Mouse (Mus musculus) forebrain, embryonic 11.5 days (tissue): ENCODE results near the gene Glis1. TPM values are rescaled to one million over a fixed set of nuclear protein-coding genes. Genes with fewer than 3 reads are reported as not detected.

Source experiments
- ATAC-seq: fragments of 200-750 bp; cut with Nextera tagmentation; replicated peaks from 2 replicates; pipeline ENCODE4 v1.8.0; 2017; ENCODE audit warnings: moderate TSS enrichment; ENCODE audit not compliant: low FRiP score
- DNase-seq: peaks from one replicate; pipeline ENCODE4 v3.0.0-alpha.2; 2017; ENCODE audit warnings: low spot score
- H3K27ac ChIP-seq: fragments of 300-500 bp; sonication (generic); 2 replicates; pipeline ENCODE4 v1.5.1; 2014; ENCODE audit warnings: low read depth, low read length
- H3K27me3 ChIP-seq: fragments of 300-500 bp; sonication (generic); 2 replicates; pipeline ENCODE4 v1.6.1; 2014; ENCODE audit warnings: mild to moderate bottlenecking, low read length, mixed read lengths; ENCODE audit not compliant: control insufficient read depth, insufficient read depth
- H3K36me3 ChIP-seq: fragments of 300-500 bp; sonication (generic); 2 replicates; pipeline ENCODE4 v1.6.1; 2014; ENCODE audit warnings: mild to moderate bottlenecking, low read length, moderate library complexity, mixed read lengths; ENCODE audit not compliant: control insufficient read depth, insufficient read depth
- H3K4me1 ChIP-seq: fragments of 300-500 bp; sonication (generic); replicated peaks from 2 replicates; pipeline ENCODE4 v1.6.1; 2014; ENCODE audit warnings: low read length, mixed read lengths; ENCODE audit not compliant: control insufficient read depth, insufficient read depth
- H3K4me2 ChIP-seq: fragments of 300-500 bp; sonication (generic); 2 replicates; pipeline ENCODE4 v1.6.1; 2014; ENCODE audit warnings: low read depth, mild to moderate bottlenecking, low read length, moderate library complexity, mixed read lengths; ENCODE audit not compliant: severe bottlenecking
- H3K4me3 ChIP-seq: fragments of 300-500 bp; sonication (generic); 2 replicates; pipeline ENCODE4 v1.5.1; 2014; ENCODE audit warnings: low read depth, low read length
- H3K9ac ChIP-seq: fragments of 300-500 bp; sonication (generic); 2 replicates; pipeline ENCODE4 v1.6.1; 2014; ENCODE audit warnings: low read length
- H3K9me3 ChIP-seq: fragments of 300-500 bp; sonication (generic); 2 replicates; pipeline ENCODE4 v1.6.1; 2016; ENCODE audit warnings: low read length, mixed read lengths; ENCODE audit not compliant: control insufficient read depth
- WGBS: fragments of 180-500 bp; shearing (Covaris S2); extraction: QIAGEN DNeasy Blood & Tissue Kit; methylation state at CpG from one replicate; pipeline ENCODE4 v1.1.7; 2014; 5-methylcytosine and 5-hydroxymethylcytosine counted together
- polyA plus RNA-seq: library from polyadenylated mRNA; unstranded; fragments of >200 nt; fragmentation: Nextera tagmentation; extraction: Ambion mirVana; gene quantifications from 2 replicates; pipeline ENCODE4 v1.2.1, GENCODE M21; 2014

The Glis1 gene
- polyA plus RNA-seq, 1 experiment from 2014 or later, result 5.5 TPM

DNA sequence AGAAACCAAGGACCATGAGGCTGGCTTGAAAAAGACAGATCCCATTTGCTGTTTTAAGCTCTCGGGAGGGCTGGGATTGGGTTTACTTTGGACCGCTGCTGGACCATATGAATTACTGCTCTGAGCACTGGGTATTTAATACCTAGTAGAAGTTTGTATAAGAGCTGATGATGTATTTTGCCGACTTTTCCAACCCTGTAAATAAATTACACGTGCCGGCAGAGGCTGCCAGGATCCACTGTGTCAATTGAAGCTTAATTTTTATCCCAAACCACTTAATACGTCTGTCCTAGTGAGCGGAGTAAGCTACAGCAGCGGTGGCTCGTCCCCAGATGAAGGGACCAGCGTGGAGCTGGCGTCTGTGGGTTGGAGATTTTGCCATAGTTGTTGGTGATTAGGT is 7.9 kb downstream of the Glis1 start:
- 68% methylated on average over 11 of the region's 11 CpGs for WGBS
- H3K4me2 ChIP-seq, result no peak overlapping the region
- DNase-seq (no peak), ATAC-seq (no peak)
- peaks cover 7% of the 10 kb centered on the region; the same call in 1 of the 2 replicates for H3K4me1 ChIP-seq
- no peaks in the 10 kb centered on the region for H3K36me3 ChIP-seq
- H3K27ac ChIP-seq, result no peak overlapping the region
- H3K27me3 ChIP-seq, result peaks cover 12% of the 10 kb centered on the region; the same call in 1 of the 2 replicates
- no peaks in the 10 kb centered on the region for H3K9me3 ChIP-seq
- no peak overlapping the region for H3K4me3 ChIP-seq
- H3K9ac ChIP-seq, result no peak overlapping the region

DNA sequence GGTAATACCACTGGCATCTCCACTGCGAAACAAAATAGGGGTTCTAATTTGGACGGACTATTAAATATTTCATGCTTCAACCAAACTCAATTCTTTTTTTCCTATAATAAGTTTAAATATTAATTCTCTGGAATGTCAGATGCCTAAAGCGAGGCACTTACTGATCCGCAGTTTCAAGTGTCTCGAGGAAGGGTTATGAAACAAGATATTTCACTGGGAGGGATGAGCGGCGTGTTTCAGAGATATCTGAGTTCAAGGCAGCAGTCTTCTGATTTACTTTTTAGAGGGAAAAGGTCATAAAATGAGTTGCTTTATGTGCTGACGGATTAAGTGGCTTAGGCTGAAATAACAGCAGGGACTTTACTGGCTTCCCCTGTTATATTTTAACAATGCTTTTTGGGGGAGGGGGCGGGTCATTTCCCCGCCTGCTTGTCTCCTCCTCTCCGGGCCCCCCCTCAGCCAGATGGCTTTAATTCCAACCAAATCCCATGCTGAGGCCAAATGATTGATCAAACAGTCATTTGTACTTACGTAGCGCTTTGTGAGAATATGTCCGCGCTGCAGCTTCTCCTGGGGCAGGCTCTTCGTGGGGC is 8.6 kb downstream of the Glis1 start:
- Histone ChIP-seq H3K9ac (no peak overlapping the region), H3K9me3 (no peaks in the 10 kb centered on the region), H3K27ac (no peak overlapping the region), H3K4me2 (no peak overlapping the region), H3K4me3 (no peak overlapping the region), H3K36me3 (no peaks in the 10 kb centered on the region), H3K4me1 (peaks cover 7% of the 10 kb centered on the region; the same call in 1 of the 2 replicates), H3K27me3 (peaks cover 7% of the 10 kb centered on the region; the same call in 1 of the 2 replicates)
- ATAC-seq (no peak), DNase-seq (no peak)
- WGBS, result 32% methylated on average over 16 of the region's 16 CpGs

DNA sequence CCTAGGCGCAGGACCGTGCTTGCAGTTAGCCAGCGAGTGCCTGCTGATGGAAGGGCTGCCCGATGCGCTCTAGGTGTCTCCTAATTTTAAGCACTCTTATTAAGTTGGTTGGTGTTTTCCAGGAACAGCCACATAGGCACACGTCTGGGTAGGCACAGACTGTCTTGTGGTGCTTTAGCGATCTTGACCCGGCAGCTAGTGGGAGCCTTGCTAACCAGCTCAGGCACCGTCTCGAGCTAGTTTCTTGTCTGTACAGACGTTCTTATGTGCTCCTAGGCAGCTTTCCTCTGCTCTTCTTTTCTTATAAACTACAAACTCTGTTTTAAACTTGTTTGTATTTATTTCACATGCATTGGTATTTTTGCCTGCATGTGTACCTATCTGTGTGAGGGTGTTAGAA is 9.2 kb downstream of the Glis1 start:
- Histone ChIP-seq H3K4me2 (no peak overlapping the region), H3K4me3 (no peak overlapping the region), H3K9me3 (no peaks in the 10 kb centered on the region), H3K9ac (no peak overlapping the region), H3K36me3 (no peaks in the 10 kb centered on the region), H3K27me3 (peaks cover 6% of the 10 kb centered on the region; the same call in 1 of the 2 replicates), H3K27ac (no peak overlapping the region), H3K4me1 (peaks cover 7% of the 10 kb centered on the region; the same call in 1 of the 2 replicates)
- no peak for DNase-seq
- 46% methylated on average over 11 of the region's 11 CpGs for whole genome bisulfite sequencing
- no peak for ATAC-seq

DNA sequence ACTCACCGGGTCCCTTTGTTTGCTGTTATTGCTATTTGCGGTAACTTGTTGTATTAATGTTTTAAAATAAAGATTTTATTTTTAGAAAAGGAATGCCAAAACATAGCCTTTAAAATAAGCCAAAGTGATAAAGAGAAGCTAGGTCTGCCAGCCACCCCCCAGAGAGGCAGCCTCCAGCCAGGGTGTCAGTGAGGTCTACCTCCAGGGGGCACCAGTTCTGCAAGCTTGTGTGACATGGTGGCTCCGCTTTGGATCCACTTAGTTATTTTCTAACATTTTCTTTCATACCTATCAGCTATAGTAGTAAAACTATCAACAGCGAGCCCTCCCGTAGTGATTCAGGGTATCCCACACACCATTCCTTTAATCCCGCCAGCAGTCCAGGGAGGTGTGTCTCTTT is 14.1 kb downstream of the Glis1 start:
- peaks cover 3% of the 10 kb centered on the region; the same call in 1 of the 2 replicates for H3K27me3 ChIP-seq
- H3K36me3 ChIP-seq, result no peaks in the 10 kb centered on the region
- no peak for DNase-seq
- H3K27ac ChIP-seq, result no peak overlapping the region
- H3K4me1 ChIP-seq, result peaks cover 5% of the 10 kb centered on the region; the same call in 1 of the 2 replicates
- no peak overlapping the region for H3K4me3 ChIP-seq
- ATAC-seq, result no peak
- no peaks in the 10 kb centered on the region for H3K9me3 ChIP-seq
- H3K4me2 ChIP-seq, result no peak overlapping the region
- no peak overlapping the region for H3K9ac ChIP-seq
- WGBS, result 92% methylated on average over 6 of the region's 6 CpGs

DNA sequence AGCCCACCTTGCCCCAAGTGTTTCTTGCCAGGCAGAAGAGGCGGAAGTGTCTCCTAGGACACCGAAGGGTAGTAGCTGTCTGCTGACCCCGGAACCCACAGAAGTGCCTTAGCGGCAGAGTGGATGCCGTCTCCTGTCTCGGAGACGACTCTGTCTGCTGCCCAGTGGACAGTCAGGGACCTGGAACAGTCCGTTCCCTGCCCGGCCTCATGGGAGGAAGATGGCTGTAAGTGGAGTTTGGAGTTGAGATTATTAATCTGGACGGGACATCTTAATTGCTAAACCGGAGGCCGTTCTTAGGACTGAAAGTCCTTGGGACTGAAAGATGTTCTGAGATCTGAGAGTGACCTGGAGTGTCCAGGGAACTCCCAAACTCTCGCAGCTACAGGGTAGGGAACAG is 15.1 kb downstream of the Glis1 start:
- Histone ChIP-seq H3K4me2 (no peak overlapping the region), H3K4me1 (0 out of 2 replicates have a peak, but pooled peaks cover 3% of the 10 kb centered on the region), H3K9ac (no peak overlapping the region), H3K27ac (no peak overlapping the region), H3K9me3 (no peaks in the 10 kb centered on the region), H3K4me3 (no peak overlapping the region), H3K36me3 (no peaks in the 10 kb centered on the region), H3K27me3 (no peaks in the 10 kb centered on the region)
- ATAC-seq (no peak), DNase-seq (no peak)
- 87% methylated on average over 13 of the region's 13 CpGs for WGBS

DNA sequence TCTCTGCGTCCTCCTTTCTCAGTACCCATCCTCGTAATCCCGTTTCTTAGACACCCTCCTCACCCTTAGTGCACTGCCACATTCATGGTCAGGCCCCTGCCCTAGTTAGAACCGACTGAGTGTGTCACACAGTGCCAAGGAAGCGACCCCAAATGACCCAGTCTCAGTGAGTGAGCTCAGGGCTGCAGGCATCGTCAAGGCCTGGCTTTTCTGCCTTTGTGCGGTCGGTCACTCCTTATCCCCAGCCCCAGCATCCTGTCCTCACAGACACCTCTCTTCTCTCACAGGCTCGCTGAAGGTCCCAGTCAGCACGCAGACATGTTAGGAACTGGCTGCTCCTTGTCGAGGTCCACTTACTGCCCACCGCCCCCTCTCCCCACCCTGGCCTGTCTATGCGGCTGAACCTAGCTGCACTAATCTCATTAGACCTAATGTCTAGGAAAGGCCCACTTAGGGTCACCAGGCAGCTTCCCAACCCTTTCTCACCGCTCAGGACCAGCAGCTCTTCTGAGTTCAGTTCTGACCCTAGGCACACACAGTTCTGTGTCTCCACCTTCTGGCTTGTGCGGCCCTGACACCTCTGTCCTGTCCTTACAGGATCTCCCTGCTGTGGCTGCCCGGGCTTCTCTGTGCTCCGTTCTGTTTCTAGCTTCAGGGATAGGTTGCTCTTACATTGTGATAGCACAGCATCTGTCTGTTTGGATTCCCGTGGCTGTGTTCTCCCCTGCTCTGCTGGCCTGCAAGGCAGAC is 18.1 kb downstream of the Glis1 start:
- no peak for DNase-seq
- Histone ChIP-seq H3K4me1 (0 out of 2 replicates have a peak, but pooled peaks cover 3% of the 10 kb centered on the region), H3K9me3 (no peaks in the 10 kb centered on the region), H3K9ac (no peak overlapping the region), H3K36me3 (no peaks in the 10 kb centered on the region), H3K27me3 (no peaks in the 10 kb centered on the region), H3K27ac (no peak overlapping the region), H3K4me2 (no peak overlapping the region), H3K4me3 (no peak overlapping the region)
- WGBS, result 55% methylated on average over 18 of the region's 18 CpGs
- ATAC-seq, result no peak

DNA sequence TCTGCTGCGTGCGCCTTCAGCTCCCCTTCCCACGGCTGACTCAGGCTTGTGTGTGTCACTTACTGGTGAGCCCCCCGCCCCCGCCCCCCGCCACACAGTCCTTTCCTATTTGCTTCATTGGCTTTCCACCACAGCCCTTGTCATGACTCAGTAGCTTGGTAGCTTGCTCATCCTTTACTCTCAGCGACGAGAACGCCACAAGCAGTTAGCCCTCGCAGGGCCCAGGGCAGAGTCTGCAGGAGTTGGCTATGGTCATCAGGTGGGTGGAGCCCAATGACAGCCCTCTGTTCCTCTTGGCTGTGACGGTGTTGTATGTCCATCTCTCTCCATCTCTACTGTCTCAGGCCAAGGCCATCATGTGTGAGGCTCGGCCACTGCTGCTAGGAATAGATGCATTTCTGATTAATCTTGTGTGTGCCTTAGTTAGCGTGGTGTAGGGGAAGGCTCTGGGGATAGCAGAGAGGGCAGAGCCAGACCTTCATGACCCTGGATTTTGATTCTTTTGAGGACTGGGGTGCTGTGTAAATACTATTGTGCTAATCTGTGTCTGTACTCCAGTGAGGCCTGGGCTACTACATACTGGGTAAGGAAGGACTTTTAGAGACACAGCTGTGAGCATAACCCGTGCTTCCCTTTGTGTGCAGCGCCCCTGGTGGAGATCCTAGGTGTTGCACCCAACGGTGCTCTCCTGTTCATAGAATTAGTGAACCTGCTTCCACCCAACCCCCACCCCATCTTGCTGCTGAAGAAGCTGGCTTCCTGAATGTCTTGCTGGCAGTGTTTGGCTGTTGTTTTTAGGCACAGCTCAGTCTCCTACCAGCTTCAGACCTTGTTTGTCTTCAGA is 19.0 kb downstream of the Glis1 start:
- H3K4me1 ChIP-seq, result 0 out of 2 replicates have a peak, but pooled peaks cover 3% of the 10 kb centered on the region
- peak; percentile 94 for DNase-seq
- peak; percentile 84 for ATAC-seq
- no peak overlapping the region for H3K27ac ChIP-seq
- 61% methylated on average over 16 of the region's 16 CpGs for WGBS
- H3K36me3 ChIP-seq, result no peaks in the 10 kb centered on the region
- no peaks in the 10 kb centered on the region for H3K9me3 ChIP-seq
- H3K4me3 ChIP-seq, result no peak overlapping the region
- no peak overlapping the region for H3K4me2 ChIP-seq
- H3K27me3 ChIP-seq, result no peaks in the 10 kb centered on the region
- peak overlapping the region; percentile 16; the same call in 1 of the 2 replicates for H3K9ac ChIP-seq

DNA sequence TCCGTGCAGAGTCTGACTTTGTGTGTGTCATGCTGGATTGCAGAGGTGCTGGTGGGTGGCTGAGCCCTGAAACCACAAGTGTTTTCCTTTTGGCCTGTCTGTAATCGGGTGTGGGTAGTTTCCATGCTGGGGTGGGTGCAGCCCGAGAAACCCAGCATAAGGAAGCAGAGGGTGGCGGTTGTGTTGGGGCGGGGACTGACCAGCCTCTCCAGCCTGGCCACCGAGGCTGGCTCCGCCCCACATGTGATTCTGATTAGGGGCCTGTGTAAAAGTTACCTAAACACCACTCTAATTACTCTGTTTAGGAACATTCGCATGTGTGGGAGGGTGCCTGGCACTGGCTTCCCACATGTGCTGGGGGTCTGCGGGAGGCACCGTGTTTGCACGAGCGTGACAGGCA is 23.2 kb downstream of the Glis1 start:
- H3K4me1 ChIP-seq, result 0 out of 2 replicates have a peak, but pooled peaks cover 3% of the 10 kb centered on the region
- H3K27me3 ChIP-seq, result no peaks in the 10 kb centered on the region
- no peak overlapping the region for H3K9ac ChIP-seq
- H3K27ac ChIP-seq, result no peak overlapping the region
- no peak for DNase-seq
- ATAC-seq, result no peak
- no peaks in the 10 kb centered on the region for H3K9me3 ChIP-seq
- H3K4me3 ChIP-seq, result no peak overlapping the region
- H3K4me2 ChIP-seq, result no peak overlapping the region
- no peaks in the 10 kb centered on the region for H3K36me3 ChIP-seq
- WGBS, result 72% methylated on average over 12 of the region's 12 CpGs
